Mouse (Mus musculus): ENCODE measurements around the gene Stpg1. TPM values are rescaled to one million over a fixed set of nuclear protein-coding genes. Genes with fewer than 3 reads are reported as not detected.

Gene Stpg1
- polyA plus RNA-seq, 1 experiment from 2014 or later, result 1.2 TPM

DNA sequence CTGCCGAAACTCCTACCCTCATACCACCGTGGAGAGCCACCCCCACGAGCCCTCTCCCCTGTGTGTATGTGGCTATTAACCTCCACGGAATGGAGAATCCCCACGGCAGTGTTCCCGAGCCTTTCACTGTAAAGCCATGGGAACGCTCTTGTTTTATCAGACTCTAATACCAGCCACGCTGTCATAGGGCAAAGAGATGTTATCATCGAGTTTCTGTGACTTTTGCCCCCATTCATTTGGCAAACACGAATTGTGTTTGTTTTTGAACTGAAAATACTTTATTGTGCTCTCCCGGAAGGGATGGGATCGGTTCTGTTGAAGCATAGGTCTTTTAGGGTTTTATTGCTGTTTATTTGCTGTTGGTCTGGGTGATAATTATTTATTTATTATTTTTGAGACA lies 23.5 kb downstream of the Stpg1 start:
- Histone ChIP-seq H3K9me3 (no peaks in the 10 kb centered on the region), H3K36me3 (no peaks in the 10 kb centered on the region), H3K27me3 (ENCODE audit: insufficient read depth, poor library complexity, severe bottlenecking) (peaks cover 22% of the 10 kb centered on the region), H3K27ac (no peak overlapping the region), H3K4me3 (no peak overlapping the region), H3K4me1 (replicated peaks) (peaks cover 18% of the 10 kb centered on the region)
- DNase-seq (ENCODE audit: low spot score), result no peak
- WGBS, result 92% methylated on average over 12 of the region's 12 CpGs

DNA sequence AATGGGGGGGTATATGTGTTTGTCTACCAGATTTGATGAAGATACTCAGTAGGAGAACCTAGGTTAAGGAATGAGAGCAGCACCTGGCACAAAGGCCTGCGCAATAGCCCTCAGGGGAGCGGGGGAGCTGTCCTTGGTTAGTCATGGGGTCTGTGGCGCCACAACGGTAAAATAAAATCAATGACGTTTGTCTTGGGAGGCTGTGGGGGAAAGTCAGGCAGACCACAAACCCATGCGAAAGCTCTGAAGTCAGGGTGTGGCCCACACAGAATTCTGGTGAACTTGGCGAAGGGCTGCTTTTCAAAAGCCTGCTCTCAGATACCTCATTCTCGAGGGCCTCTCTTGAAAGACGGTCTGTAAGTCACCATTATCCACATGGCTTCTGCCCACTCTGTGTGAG lies 25.8 kb downstream of the Stpg1 start:
- 81% methylated on average over 9 of the region's 9 CpGs for WGBS
- Histone ChIP-seq H3K9me3 (no peaks in the 10 kb centered on the region), H3K4me3 (no peak overlapping the region), H3K4me1 (replicated peaks) (peaks cover 30% of the 10 kb centered on the region), H3K36me3 (no peaks in the 10 kb centered on the region), H3K27me3 (ENCODE audit: insufficient read depth, poor library complexity, severe bottlenecking) (peaks cover 31% of the 10 kb centered on the region), H3K27ac (no peak overlapping the region)
- DNase-seq (ENCODE audit: low spot score), result no peak

DNA sequence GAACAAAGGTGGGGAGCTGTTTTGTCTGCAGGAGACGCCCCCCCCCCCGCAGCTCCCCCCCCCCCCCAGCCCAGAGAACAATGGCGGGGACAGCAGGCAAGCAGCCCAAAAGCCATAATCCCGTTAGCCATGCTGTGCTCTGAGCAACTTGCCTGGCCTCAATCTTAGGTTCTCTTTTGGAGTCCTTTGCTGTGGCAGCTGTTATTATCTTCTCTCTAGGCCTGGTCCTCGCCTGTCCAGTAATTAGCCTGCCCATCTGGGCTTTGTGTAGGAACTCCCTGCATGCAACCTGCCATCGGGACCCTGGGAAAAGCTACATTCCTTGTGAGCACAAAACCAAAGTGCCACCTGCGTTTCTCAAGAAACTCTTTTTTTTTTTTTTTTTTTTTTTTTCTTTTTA lies 29.3 kb downstream of the Stpg1 start:
- DNase-seq (ENCODE audit: low spot score), result peak; percentile 36
- 2% methylated on average over 6 of the region's 7 CpGs for WGBS
- H3K27ac ChIP-seq, result peak overlapping the region; percentile 59; the same call in 1 of the 2 replicates

DNA sequence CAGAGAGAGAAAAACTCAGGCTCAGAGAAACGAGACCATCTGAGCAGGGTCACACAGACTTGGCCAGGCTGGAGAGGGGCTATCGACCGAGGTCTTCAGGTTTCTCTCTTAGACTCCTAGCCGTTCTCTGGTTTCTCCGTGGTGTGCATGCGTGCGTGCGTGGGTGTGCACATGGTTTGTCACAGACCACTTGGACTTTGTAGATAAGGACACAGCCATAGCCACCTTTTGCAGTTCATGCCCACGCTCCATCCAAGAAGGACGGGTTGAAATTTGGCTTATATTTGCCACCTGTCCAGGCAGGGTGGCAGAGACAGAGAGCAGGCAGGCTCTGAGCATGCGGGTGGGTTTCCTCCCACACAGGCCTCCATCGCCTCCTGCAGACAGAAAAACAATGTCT lies 30.5 kb downstream of the Stpg1 start:
- 63% methylated on average over 12 of the region's 12 CpGs for WGBS
- peak overlapping the region; percentile 66 for H3K27ac ChIP-seq
- no peak overlapping the region for H3K4me3 ChIP-seq
- DNase-seq (ENCODE audit: low spot score), result no peak
- peaks cover 39% of the 10 kb centered on the region for H3K4me1 ChIP-seq (replicated peaks)
- peaks cover 2% of the 10 kb centered on the region; the same call in 1 of the 2 replicates for H3K9me3 ChIP-seq
- peaks cover 43% of the 10 kb centered on the region for H3K27me3 ChIP-seq (ENCODE audit: insufficient read depth, poor library complexity, severe bottlenecking)
- no peaks in the 10 kb centered on the region for H3K36me3 ChIP-seq

More for the DNA sequence above, 29.3 kb downstream of the Stpg1 start:
- Histone ChIP-seq H3K9me3 (no peaks in the 10 kb centered on the region), H3K27me3 (ENCODE audit: insufficient read depth, poor library complexity, severe bottlenecking) (peaks cover 43% of the 10 kb centered on the region), H3K4me1 (replicated peaks) (peaks cover 39% of the 10 kb centered on the region), H3K4me3 (no peak overlapping the region), H3K36me3 (no peaks in the 10 kb centered on the region)

DNA sequence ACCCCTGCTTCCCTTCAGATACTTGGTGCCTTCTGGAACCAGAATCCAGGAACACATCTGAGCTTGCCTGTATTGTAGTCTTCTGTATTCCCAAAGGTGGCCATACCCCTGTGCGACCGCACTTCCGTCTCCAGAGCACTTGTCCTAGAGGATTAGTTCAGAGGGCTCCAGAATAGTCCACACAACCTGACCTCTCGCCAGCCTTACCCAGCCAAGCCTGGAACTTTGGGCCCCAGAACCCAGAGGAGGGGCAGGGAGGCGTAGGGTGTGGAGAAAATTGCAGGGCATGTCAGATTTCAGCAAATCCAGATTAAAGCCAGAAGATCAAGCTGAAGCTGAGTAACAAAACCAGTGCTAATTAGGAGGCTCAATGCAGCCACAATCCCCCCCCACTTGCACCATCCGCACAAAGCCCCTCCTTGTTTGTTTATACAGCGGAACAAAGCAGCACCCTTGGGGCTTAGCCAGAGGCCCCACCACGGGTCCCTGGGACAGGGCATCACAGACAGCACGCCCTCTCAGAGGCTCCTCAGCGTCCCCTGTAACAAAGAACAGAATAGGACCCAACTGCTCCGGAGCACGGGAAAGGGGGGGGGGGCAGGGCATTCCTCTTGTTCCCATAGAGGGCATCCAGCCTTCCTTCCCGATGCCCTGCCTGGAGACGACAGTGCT lies 31.6 kb downstream of the Stpg1 start:
- Histone ChIP-seq H3K9me3 (peaks cover 13% of the 10 kb centered on the region), H3K27me3 (ENCODE audit: insufficient read depth, poor library complexity, severe bottlenecking) (peaks cover 37% of the 10 kb centered on the region), H3K36me3 (0 out of 2 replicates have a peak, but pooled peaks cover 5% of the 10 kb centered on the region), H3K4me3 (peak overlapping the region; percentile 24), H3K4me1 (replicated peaks) (peaks cover 39% of the 10 kb centered on the region), H3K27ac (peak overlapping the region; percentile 79)
- WGBS, result 14% methylated on average over 14 of the region's 14 CpGs
- DNase-seq (ENCODE audit: low spot score), result peak; percentile 42

DNA sequence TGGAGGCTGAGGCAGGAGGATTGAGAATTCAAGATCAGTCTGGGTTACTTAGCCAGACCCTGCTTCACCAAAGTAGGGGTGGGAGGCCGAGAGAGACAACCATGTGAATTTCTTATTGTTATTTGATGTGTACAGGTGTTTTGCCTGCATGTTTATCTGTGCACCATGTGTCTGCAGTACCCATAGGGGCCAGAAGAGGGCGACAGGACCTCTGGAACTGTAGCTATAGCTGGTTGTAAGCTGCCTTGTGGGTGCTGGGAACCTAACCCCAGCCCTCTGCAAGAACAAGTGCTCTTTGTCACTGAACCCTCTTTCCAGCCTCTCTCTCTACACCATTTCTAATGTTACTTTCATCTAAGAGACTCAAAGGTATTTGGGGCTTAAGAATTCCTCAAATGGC lies 35.7 kb downstream of the Stpg1 start:
- peaks cover 36% of the 10 kb centered on the region for H3K4me1 ChIP-seq (replicated peaks)
- no peak overlapping the region for H3K4me3 ChIP-seq
- H3K27ac ChIP-seq, result no peak overlapping the region
- H3K36me3 ChIP-seq, result 0 out of 2 replicates have a peak, but pooled peaks cover 5% of the 10 kb centered on the region
- no peak for DNase-seq (ENCODE audit: low spot score)
- peaks cover 13% of the 10 kb centered on the region for H3K9me3 ChIP-seq
- WGBS, result 70% methylated on average over 2 of the region's 2 CpGs
- H3K27me3 ChIP-seq (ENCODE audit: insufficient read depth, poor library complexity, severe bottlenecking), result peaks cover 18% of the 10 kb centered on the region

DNA sequence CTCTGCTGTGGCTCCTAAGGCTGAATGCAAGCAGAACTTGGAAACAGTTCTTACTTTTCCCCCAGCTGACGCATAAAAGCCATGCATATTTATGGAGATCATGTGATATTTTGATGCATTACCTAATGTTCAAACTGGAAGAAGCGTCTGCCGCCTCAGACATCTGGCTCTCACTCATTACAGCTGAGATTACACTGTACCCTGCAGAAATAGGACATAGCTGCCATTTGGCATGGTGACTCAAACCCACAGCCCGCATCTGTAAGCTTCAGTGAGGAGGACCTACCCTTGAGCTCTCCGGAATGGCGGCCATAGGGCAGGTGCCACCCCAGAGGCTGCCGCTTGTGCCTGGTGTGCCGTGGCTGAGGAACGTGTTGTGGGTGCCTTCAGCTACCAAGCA lies 36.6 kb downstream of the Stpg1 start:
- no peak for DNase-seq (ENCODE audit: low spot score)
- H3K27me3 ChIP-seq (ENCODE audit: insufficient read depth, poor library complexity, severe bottlenecking), result peaks cover 8% of the 10 kb centered on the region; the same call in 1 of the 2 replicates
- no peak overlapping the region for H3K27ac ChIP-seq
- peaks cover 27% of the 10 kb centered on the region for H3K4me1 ChIP-seq (replicated peaks)
- 0 out of 2 replicates have a peak, but pooled peaks cover 5% of the 10 kb centered on the region for H3K36me3 ChIP-seq
- peaks cover 13% of the 10 kb centered on the region for H3K9me3 ChIP-seq
- H3K4me3 ChIP-seq, result no peak overlapping the region
- WGBS, result 91% methylated on average over 9 of the region's 9 CpGs

DNA sequence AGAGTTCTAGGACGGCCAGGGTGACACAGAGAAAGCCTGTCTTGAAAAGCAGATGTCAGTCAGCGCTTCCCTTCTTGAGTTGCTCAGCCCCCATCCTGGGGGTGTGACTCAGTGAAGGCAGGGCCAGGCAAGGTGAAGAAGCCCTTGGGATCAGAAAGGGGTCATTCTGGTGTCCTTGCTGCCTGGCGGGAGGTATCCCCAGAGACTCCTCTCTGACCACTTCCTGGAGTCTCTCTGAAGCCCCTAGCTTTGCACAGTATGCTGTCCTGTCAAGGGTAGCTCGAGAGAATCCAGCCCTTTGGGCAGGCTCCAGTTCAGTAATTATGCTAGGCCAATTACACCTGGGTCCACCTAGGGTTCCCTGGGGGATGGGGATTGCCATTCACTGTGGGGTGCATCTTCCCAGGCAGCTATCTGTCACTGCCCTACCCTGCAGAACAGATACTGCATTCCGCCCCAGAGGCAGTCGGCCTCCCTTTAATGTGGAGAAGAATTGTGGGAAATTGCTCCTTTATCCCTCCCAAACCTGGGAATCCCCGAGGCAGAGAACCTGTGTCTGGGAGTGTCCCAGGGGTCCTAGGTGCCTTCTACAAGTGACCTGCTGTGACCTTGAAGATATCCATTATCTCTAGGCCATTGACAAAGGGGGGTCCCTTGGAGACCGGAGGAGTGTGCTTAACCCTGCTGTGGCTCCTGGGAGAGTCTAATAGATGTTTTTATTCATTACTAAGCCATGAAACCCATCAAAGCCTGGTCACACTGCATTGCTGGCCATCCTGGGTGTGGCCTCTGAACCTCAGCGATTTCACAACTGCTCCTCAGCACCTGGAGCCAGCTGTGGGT lies 37.4 kb downstream of the Stpg1 start:
- no peak for DNase-seq (ENCODE audit: low spot score)
- no peak overlapping the region for H3K27ac ChIP-seq
- no peak overlapping the region for H3K4me3 ChIP-seq
- H3K27me3 ChIP-seq (ENCODE audit: insufficient read depth, poor library complexity, severe bottlenecking), result peaks cover 8% of the 10 kb centered on the region; the same call in 1 of the 2 replicates
- WGBS, result 46% methylated on average over 9 of the region's 9 CpGs
- H3K9me3 ChIP-seq, result peaks cover 13% of the 10 kb centered on the region
- 0 out of 2 replicates have a peak, but pooled peaks cover 5% of the 10 kb centered on the region for H3K36me3 ChIP-seq
- H3K4me1 ChIP-seq (replicated peaks), result peaks cover 19% of the 10 kb centered on the region

DNA sequence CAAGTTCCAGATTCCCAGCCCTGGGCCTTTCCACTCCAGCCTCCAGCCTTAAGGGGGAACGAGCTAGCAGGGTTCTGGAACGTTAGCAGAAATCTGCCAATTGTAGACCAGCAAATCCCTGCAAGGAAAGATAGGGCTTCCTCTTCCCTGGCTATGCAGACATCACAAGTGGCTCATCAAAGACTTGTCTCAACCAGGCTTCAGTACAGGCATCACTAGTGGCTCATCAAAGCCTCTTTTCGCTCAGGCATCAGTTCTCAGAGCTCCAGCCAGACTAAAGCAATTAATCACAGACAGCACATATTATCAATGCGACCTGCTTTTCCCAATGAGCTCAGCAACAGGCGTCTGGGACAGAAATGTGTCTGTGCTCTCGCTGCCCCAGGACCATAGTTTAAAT lies 38.4 kb downstream of the Stpg1 start:
- WGBS, result 73% methylated on average over 6 of the region's 6 CpGs
- H3K36me3 ChIP-seq, result 0 out of 2 replicates have a peak, but pooled peaks cover 5% of the 10 kb centered on the region
- DNase-seq (ENCODE audit: low spot score), result no peak
- no peak overlapping the region; the same call in 1 of the 2 replicates for H3K27ac ChIP-seq
- H3K4me3 ChIP-seq, result no peak overlapping the region
- peaks cover 17% of the 10 kb centered on the region for H3K4me1 ChIP-seq (replicated peaks)
- H3K27me3 ChIP-seq (ENCODE audit: insufficient read depth, poor library complexity, severe bottlenecking), result 0 out of 2 replicates have a peak, but pooled peaks cover 7% of the 10 kb centered on the region
- peaks cover 13% of the 10 kb centered on the region for H3K9me3 ChIP-seq

DNA sequence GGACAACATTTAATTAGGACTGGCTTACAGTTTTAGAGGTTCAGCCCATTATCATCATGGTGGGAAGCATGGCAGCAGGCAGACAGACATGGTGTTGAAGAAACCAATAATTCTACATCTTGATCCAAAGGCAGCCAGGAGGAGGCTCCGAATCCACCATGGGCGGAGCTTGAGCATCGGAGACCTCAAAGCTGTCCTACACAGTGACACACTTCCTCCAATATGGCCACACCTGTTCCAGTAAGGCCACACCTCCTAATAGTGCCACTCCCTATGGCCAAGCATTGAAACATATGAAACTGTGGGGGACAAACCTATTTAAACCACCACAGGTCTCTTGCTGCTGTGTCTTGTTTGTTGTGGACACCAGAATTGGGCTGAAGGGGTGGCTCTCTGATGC lies 40.4 kb downstream of the Stpg1 start:
- DNase-seq (ENCODE audit: low spot score), result no peak
- H3K4me3 ChIP-seq, result no peak overlapping the region
- peaks cover 11% of the 10 kb centered on the region for H3K9me3 ChIP-seq
- WGBS, result 98% methylated on average over 3 of the region's 3 CpGs
- H3K27me3 ChIP-seq (ENCODE audit: insufficient read depth, poor library complexity, severe bottlenecking), result 0 out of 2 replicates have a peak, but pooled peaks cover 4% of the 10 kb centered on the region
- no peak overlapping the region for H3K27ac ChIP-seq
- peaks cover 23% of the 10 kb centered on the region for H3K4me1 ChIP-seq (replicated peaks)
- 0 out of 2 replicates have a peak, but pooled peaks cover 5% of the 10 kb centered on the region for H3K36me3 ChIP-seq

DNA sequence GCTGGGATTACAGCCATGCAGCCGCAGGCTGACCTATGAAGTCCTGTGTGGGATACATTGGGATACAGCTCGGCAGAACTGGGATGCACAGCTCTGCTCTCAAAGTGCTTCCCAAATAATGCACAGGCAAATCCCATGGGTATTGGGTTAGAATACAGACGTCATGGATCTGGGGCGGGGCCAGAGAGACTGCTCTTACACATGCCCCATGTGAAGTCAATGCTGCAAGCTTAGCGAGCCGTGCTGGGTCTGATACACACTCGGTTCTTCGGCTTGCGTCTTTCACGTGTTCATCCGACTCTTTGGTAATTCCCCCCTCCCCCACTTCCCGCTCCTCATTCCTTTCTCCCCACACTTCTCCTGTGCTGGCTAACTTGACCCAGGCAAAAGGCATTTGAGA lies 44.5 kb downstream of the Stpg1 start:
- Histone ChIP-seq H3K27me3 (ENCODE audit: insufficient read depth, poor library complexity, severe bottlenecking) (peaks cover 4% of the 10 kb centered on the region; the same call in 1 of the 2 replicates), H3K4me1 (replicated peaks) (peaks cover 11% of the 10 kb centered on the region; the same call in 1 of the 2 replicates), H3K36me3 (no peaks in the 10 kb centered on the region), H3K27ac (no peak overlapping the region), H3K4me3 (no peak overlapping the region), H3K9me3 (no peaks in the 10 kb centered on the region)
- WGBS, result 83% methylated on average over 12 of the region's 12 CpGs
- no peak for DNase-seq (ENCODE audit: low spot score)

DNA sequence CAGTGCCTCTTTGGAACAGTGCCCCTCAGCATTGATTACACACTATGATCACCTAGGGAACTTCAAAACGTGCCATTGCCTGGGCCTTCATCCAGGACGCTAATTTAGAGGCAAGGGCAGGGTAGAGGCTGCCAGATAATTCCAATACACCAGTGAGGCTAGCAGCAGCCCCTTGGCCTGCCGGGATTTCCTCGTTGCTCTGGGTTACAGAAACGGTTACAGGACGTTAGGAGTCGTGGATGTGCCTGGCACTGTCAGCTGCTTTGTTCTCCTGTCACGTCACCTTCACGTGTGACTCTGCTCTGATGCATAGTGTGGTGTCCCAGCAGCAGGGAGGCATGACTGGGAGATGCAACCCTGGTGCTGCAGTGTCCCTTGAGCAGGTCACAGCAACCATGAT lies 45.5 kb downstream of the Stpg1 start:
- no peak for DNase-seq (ENCODE audit: low spot score)
- Histone ChIP-seq H3K27ac (no peak overlapping the region), H3K4me1 (replicated peaks) (peaks cover 18% of the 10 kb centered on the region), H3K36me3 (no peaks in the 10 kb centered on the region), H3K27me3 (ENCODE audit: insufficient read depth, poor library complexity, severe bottlenecking) (peaks cover 8% of the 10 kb centered on the region), H3K9me3 (no peaks in the 10 kb centered on the region), H3K4me3 (no peak overlapping the region)
- 63% methylated on average over 9 of the region's 9 CpGs for WGBS

DNA sequence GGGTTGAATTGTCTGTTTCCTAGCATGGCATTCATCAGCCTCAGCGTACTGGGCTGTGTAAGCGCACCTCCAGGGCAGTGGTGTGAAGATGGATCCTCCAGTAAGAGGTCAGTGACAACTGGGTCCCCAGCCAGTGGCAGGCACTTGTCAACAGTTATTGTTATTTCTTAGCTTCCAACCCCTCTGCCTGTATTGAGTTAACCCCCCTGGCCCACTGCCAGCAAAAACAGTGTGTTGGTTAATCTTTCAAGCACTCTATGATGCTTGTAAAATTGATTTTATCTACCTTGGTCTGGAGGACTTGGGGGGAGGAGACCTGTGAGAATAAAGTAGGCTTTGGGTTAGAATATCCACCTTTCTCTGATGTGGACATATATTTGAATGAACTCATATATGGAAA lies 49.7 kb downstream of the Stpg1 start:
- Histone ChIP-seq H3K36me3 (no peaks in the 10 kb centered on the region), H3K9me3 (no peaks in the 10 kb centered on the region), H3K27ac (no peak overlapping the region), H3K4me1 (replicated peaks) (peaks cover 46% of the 10 kb centered on the region), H3K27me3 (ENCODE audit: insufficient read depth, poor library complexity, severe bottlenecking) (peaks cover 33% of the 10 kb centered on the region), H3K4me3 (no peak overlapping the region)
- DNase-seq (ENCODE audit: low spot score), result no peak
- 84% methylated on average over 2 of the region's 2 CpGs for whole genome bisulfite sequencing
